ENCODE assay signal across 24 mouse cellular contexts in the genomic region with DNA sequence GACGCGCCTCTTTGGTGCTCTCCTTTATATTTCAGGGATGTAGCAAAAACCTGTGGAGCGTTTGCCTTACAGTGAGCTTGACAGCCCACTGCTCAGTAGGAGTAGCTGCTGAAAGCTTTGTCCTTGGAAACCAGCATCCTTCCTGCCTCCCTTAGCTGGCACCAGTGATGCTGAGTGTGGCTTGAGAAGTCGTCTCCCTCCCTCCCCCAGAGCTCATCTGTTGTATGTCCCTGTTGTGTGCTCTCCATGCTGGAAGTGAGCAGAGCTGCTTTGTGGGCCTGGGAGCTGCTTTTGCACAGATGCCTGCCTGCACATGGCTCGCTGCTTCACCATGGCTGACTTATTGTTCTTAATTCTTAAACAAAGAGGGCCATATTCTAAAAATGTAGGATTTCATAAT. TPM values are rescaled to one million over a fixed set of nuclear protein-coding genes. Genes with fewer than 3 reads are reported as not detected.
DNase-seq lines count a peak whose midpoint lies in the region; ATAC-seq and TF ChIP-seq lines count a peak whose summit lies in the region.
"Had no signal": no experiment of that assay in that cellular context is flagged by ENCODE, and none has a peak within 500 bp of the region (broad histone marks: within the 10 kb centered on the region; RNA-seq: fewer than 3 reads in every experiment).

No protein-coding gene starts in this region.

- WGBS in forebrain, postnatal 0 days = 73% methylated on average over 5 of the region's 5 CpGs

- no peaks in the 10 kb centered on the region for H3K9me3 ChIP-seq in forebrain, postnatal 0 days (ENCODE audit: low read length)
- H3K9me3 ChIP-seq: embryonic facial prominence, embryonic 10.5 days; embryonic facial prominence, embryonic 15.5 days; hindbrain, embryonic 10.5 days; intestine, embryonic 15.5 days; liver, embryonic 12.5 days; midbrain, embryonic 12.5 days had no signal

- peak; percentile 84 for ATAC-seq in frontal cortex, adult (ENCODE audit: low TSS enrichment)
- peak; percentile 41; the same call in 1 of the 2 replicates for ATAC-seq in forebrain, postnatal 0 days
- ATAC-seq: hindbrain, embryonic 16.5 days; intestine, embryonic 15.5 days; liver, embryonic 12.5 days; liver, postnatal 0 days had no signal

- no peak overlapping the region for H3K4me3 ChIP-seq in layer of hippocampus, adult 2 months
- no peak overlapping the region for H3K4me3 ChIP-seq in forebrain, postnatal 0 days (ENCODE audit: low read depth, low read length)
- H3K4me3 ChIP-seq: embryonic facial prominence, embryonic 10.5 days; embryonic facial prominence, embryonic 15.5 days; hindbrain, embryonic 10.5 days; intestine, embryonic 15.5 days; liver, embryonic 12.5 days; midbrain, embryonic 12.5 days had no signal

- DNase-seq in frontal cortex, postnatal 25 days (ENCODE audit: low spot score in 2 of 2) = no peak
- DNase-seq in layer of hippocampus, adult 2 months (ENCODE audit: low spot score in 2 of 2) = peak in 1 of 2 experiments; percentile 44
- no peak for DNase-seq in layer of hippocampus, postnatal 10 days (ENCODE audit: low spot score in 2 of 2)
- DNase-seq in right cerebral cortex, adult 18-20 months = peak; percentile 55
- no peak for DNase-seq in right cerebral cortex, postnatal 25 days
- DNase-seq in forebrain, postnatal 0 days = no peak
- no peak for DNase-seq in B cell, adult 2 months
- DNase-seq: adrenal gland, postnatal 25 days; cerebellum, postnatal 25 days; gastrocnemius, postnatal 14 days; heart, postnatal 14 days; kidney, adult 2 months; kidney, postnatal 36 days; left cerebral cortex, postnatal 4 days; liver, postnatal 0 days; lung, postnatal 36 days had no signal

- H3K4me1 ChIP-seq in forebrain, postnatal 0 days (ENCODE audit: insufficient read depth) = peaks cover 10% of the 10 kb centered on the region; the same call in 1 of the 2 replicates

- no peak overlapping the region for H3K4me2 ChIP-seq in forebrain, postnatal 0 days (ENCODE audit: low read depth)
- H3K4me2 ChIP-seq: embryonic facial prominence, embryonic 15.5 days; intestine, embryonic 15.5 days; liver, embryonic 12.5 days; midbrain, embryonic 12.5 days had no signal

- peak overlapping the region; percentile 67 for H3K27ac ChIP-seq in layer of hippocampus, adult 2 months
- no peak overlapping the region for H3K27ac ChIP-seq in forebrain, postnatal 0 days (ENCODE audit: low read depth, low read length)
- H3K27ac ChIP-seq: embryonic facial prominence, embryonic 10.5 days; embryonic facial prominence, embryonic 15.5 days; hindbrain, embryonic 10.5 days; intestine, embryonic 15.5 days; liver, embryonic 12.5 days; midbrain, embryonic 12.5 days had no signal

- H3K36me3 ChIP-seq in forebrain, postnatal 0 days (ENCODE audit: insufficient read depth) = peaks cover 64% of the 10 kb centered on the region

- TF ChIP-seq CTCF in layer of hippocampus, adult 2 months (conservative IDR thresholded peaks at IDR 0.05) = no peak
- no peak for TF ChIP-seq CTCF in forebrain, postnatal 0 days (IDR thresholded peaks at IDR 0.05; ENCODE audit: low read depth)

- no peak overlapping the region for H3K9ac ChIP-seq in forebrain, postnatal 0 days
- H3K9ac ChIP-seq: embryonic facial prominence, embryonic 15.5 days; intestine, embryonic 15.5 days; liver, embryonic 12.5 days; liver, postnatal 0 days; midbrain, embryonic 12.5 days had no signal

- no peaks in the 10 kb centered on the region for H3K27me3 ChIP-seq in forebrain, postnatal 0 days (ENCODE audit: insufficient read depth, low read length)
- H3K27me3 ChIP-seq: embryonic facial prominence, embryonic 15.5 days; intestine, embryonic 15.5 days; liver, embryonic 12.5 days; midbrain, embryonic 12.5 days had no signal

RNA-seq across cellular contexts. Expression of gene Tada1, which starts 6.5 kb away (rescaled TPM):
- total RNA-seq in layer of hippocampus, adult 2 months (2021) = 10 to 100 TPM; 35.2 to 38.2 TPM
- total RNA-seq in layer of hippocampus, postnatal 10 days (2021) = 10 to 100 TPM; 36.6 to 38.9 TPM
- total RNA-seq in forebrain, postnatal 0 days (2014; rRNA removed) = 66.3 and 80.6 TPM in 2 replicates
- 77.4 and 82.0 TPM in 2 replicates for polyA plus RNA-seq in forebrain, postnatal 0 days (2015; fragmentation: Nextera tagmentation; extraction: Ambion mirVana)

RNA-seq across cellular contexts. Expression of gene Pogk, which starts 24.2 kb away (rescaled TPM):
- total RNA-seq in layer of hippocampus, adult 2 months (2021) = 10 to 100 TPM; 29.7 to 36.1 TPM
- total RNA-seq in layer of hippocampus, postnatal 10 days (2021) = 10 to 100 TPM; 41.0 to 41.6 TPM
- total RNA-seq in forebrain, postnatal 0 days (2014; rRNA removed) = 80.0 and 92.6 TPM in 2 replicates
- polyA plus RNA-seq in forebrain, postnatal 0 days (2015; fragmentation: Nextera tagmentation; extraction: Ambion mirVana) = 18.4 and 22.6 TPM in 2 replicates
